Mouse (Mus musculus): ENCODE measurements at regions not wholly inside any gene's neighbourhood (a gene's known extent, or its start where the extent isn't known, plus 50 kb on each side); places are given as distances from the start of the nearest gene placed in this dataset.

- TF ChIP-seq CTCF (IDR thresholded peaks at IDR 0.05; ENCODE audit: borderline replicate concordance, insufficient read depth, low read length) (no peak), POLR2A (IDR thresholded peaks at IDR 0.05; ENCODE audit: low read depth, low read length) (no peak)
Observed at GRCm38 (mm10) chr14:105706756-105707155, 189.9 kb downstream of the Spry2 start.

All from embryonic fibroblast, embryonic 13.5 days (primary cell).